Mouse (Mus musculus) liver, embryonic 13.5 days (tissue): ENCODE measurements around the gene Olfr730. TPM values are rescaled to one million over a fixed set of nuclear protein-coding genes. Genes with fewer than 3 reads are reported as not detected.

Source experiments
- ATAC-seq: fragments of 200-750 bp; cut with Nextera tagmentation; 2 replicates; pipeline ENCODE4 v1.8.0; 2017; ENCODE audit warnings: low read depth, mild to moderate bottlenecking, moderate number of reproducible peaks, moderate library complexity
- DNase-seq: peaks from one replicate; pipeline ENCODE4 v3.0.0; 2022
- H3K27ac ChIP-seq: fragments of 300-500 bp; sonication (generic); 2 replicates; pipeline ENCODE4 v1.5.1; 2015; ENCODE audit warnings: moderate library complexity, mild to moderate bottlenecking, inconsistent platforms
- H3K27me3 ChIP-seq: fragments of 300-500 bp; sonication (generic); 2 replicates; pipeline ENCODE4 v1.6.1; 2015; ENCODE audit warnings: mild to moderate bottlenecking, inconsistent platforms
- H3K36me3 ChIP-seq: fragments of 300-500 bp; sonication (generic); 2 replicates; pipeline ENCODE4 v1.6.1; 2015; ENCODE audit warnings: mild to moderate bottlenecking, inconsistent platforms
- H3K4me1 ChIP-seq: fragments of 300-500 bp; sonication (generic); replicated peaks from 2 replicates; pipeline ENCODE4 v1.6.1; 2015; ENCODE audit warnings: inconsistent platforms
- H3K4me2 ChIP-seq: fragments of 300-500 bp; sonication (generic); 2 replicates; pipeline ENCODE4 v1.6.1; 2015; ENCODE audit warnings: inconsistent platforms, mild to moderate bottlenecking, moderate library complexity
- H3K4me3 ChIP-seq: fragments of 300-500 bp; sonication (generic); replicated peaks from 2 replicates; pipeline ENCODE4 v1.5.1; 2015; ENCODE audit warnings: mild to moderate bottlenecking, inconsistent platforms
- H3K9ac ChIP-seq: fragments of 300-500 bp; sonication (generic); 2 replicates; pipeline ENCODE4 v1.6.1; 2015; ENCODE audit warnings: mild to moderate bottlenecking, inconsistent platforms
- H3K9me3 ChIP-seq: fragments of 300-500 bp; sonication (generic); replicated peaks from 2 replicates; pipeline ENCODE4 v1.6.1; 2016; ENCODE audit warnings: inconsistent platforms
- WGBS: fragments of 180-500 bp; shearing (Covaris S2); methylation state at CpG from one replicate; pipeline ENCODE4 v1.1.7; 2015; ENCODE audit not compliant: insufficient replicate concordance; 5-methylcytosine and 5-hydroxymethylcytosine counted together
- polyA plus RNA-seq: library from polyadenylated mRNA; unstranded; fragments of >200 nt; fragmentation: Nextera tagmentation; extraction: Ambion mirVana; gene quantifications from 2 replicates; pipeline ENCODE4 v1.2.1, GENCODE M21; 2015

Olfr730 gene
- polyA plus RNA-seq: not detected in 2 replicates

DNA sequence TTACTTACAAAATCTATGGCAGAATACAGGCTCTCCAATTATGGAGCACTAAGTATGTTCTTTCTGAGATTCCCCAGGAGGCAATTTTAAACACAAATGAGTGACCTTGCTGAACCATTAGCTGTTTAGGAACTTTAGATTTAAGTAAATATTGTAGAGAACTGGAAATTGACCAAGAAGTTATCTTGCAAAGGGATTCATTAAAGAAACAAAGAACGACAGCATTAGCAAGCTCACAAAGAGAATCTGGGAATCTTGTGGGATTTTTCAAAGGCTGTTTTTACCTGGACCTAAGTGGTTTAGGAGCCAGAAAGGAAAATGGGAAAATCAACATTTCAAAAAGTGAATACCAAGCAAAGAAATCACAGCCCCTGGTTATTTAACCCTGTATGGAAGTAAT lies at the start of gene Olfr730:
Olfr730 (minus strand) TSS at position 101 of the 400 bp plus-strand sequence.
- Histone ChIP-seq H3K4me1 (no peaks in the 10 kb centered on the region), H3K9me3 (no peaks in the 10 kb centered on the region), H3K27me3 (no peaks in the 10 kb centered on the region), H3K27ac (no peak within 1 kb of the TSS), H3K4me3 (no peak within 1 kb of the TSS), H3K36me3 (no peaks in the 10 kb centered on the region), H3K4me2 (no peak within 1 kb of the TSS), H3K9ac (no peak within 1 kb of the TSS)
- no peak for ATAC-seq
- no peak for DNase-seq
- WGBS: 35% methylated on average over 1 of the region's 1 CpGs

DNA sequence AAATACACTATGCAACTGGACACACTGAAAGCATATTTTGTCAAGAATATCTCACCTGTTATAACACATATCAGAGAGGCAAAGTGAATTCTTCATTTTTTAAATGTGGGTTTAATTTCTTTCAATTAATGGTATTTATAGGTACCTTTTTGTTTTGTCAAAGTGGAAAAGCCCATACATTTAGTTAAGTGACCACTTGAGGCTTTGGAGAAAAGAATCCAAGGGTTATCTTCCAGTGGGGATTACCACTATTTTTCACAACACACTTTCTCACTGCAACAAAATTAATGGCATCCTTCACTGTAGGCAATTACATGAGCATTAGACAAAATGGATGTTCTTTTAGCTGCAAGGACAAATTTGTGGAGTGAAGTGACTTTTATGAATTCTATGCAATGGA lies 35.2 kb downstream of the Olfr730 start, which contains the start of gene Olfr729:
Olfr729 (minus strand) TSS at position 101 of the 400 bp plus-strand sequence.
- H3K4me1 ChIP-seq: no peaks in the 10 kb centered on the region
- no peaks in the 10 kb centered on the region for H3K36me3 ChIP-seq
- DNase-seq (no peak), ATAC-seq (no peak)
- H3K9me3 ChIP-seq: 0 out of 2 replicates have a peak, but pooled peaks cover 3% of the 10 kb centered on the region
- H3K27me3 ChIP-seq: no peaks in the 10 kb centered on the region
- no peak within 1 kb of the TSS for H3K4me2 ChIP-seq
- H3K27ac ChIP-seq: no peak within 1 kb of the TSS
- no peak within 1 kb of the TSS for H3K9ac ChIP-seq
- no peak within 1 kb of the TSS for H3K4me3 ChIP-seq

DNA sequence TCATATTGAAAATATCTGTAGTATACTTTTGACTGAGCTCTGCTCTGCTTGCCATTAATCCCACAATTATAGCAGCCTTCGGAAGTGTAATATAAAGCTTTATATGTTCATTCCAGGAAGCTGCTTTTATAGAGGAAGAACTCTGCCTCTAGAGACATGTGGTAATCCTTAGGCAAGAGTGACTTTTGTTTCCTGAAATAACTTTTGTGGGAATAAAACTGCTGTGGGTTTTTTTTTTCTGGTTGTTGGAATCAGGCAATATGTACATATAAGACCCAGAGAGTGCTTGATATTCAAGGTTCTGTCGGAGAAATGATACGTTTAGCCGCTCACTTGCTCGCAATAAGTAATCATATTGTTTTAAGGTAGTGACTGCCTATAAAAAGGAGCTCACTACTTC lies 45.4 kb downstream of the Olfr730 start, which contains the start of gene Olfr728:
Olfr728 (minus strand) TSS at position 101 of the 400 bp plus-strand sequence.
- Histone ChIP-seq H3K36me3 (no peaks in the 10 kb centered on the region), H3K27ac (no peak within 1 kb of the TSS), H3K4me2 (no peak within 1 kb of the TSS), H3K9me3 (no peaks in the 10 kb centered on the region), H3K4me3 (no peak within 1 kb of the TSS), H3K27me3 (no peaks in the 10 kb centered on the region), H3K9ac (no peak within 1 kb of the TSS), H3K4me1 (no peaks in the 10 kb centered on the region)
- no peak for ATAC-seq
- 72% methylated on average over 5 of the region's 5 CpGs for WGBS
- DNase-seq: no peak

Other genes starting within 250 kb of the Olfr730 start
- gene Olfr724, start 224.9 kb downstream of the Olfr730 start, polyA plus RNA-seq: not detected in 2 replicates
- not detected in 2 replicates for gene Olfr725, start 147.8 kb downstream of the Olfr730 start, polyA plus RNA-seq
- not detected in 2 replicates for gene Olfr726, start 97.2 kb downstream of the Olfr730 start, polyA plus RNA-seq
- not detected in 2 replicates for gene Olfr727, start 65.0 kb downstream of the Olfr730 start, polyA plus RNA-seq
- gene Olfr728, start 45.5 kb downstream of the Olfr730 start, polyA plus RNA-seq: not detected in 2 replicates
- gene Olfr729, start 35.3 kb downstream of the Olfr730 start, polyA plus RNA-seq: not detected in 2 replicates
- not detected in 2 replicates for gene Olfr731, start 53.7 kb upstream of the Olfr730 start, polyA plus RNA-seq
- not detected in 2 replicates for gene Olfr732, start 96.0 kb upstream of the Olfr730 start, polyA plus RNA-seq
- not detected in 2 replicates for gene Olfr733, start 113.3 kb upstream of the Olfr730 start, polyA plus RNA-seq
- not detected in 2 replicates for gene Olfr734, start 138.6 kb upstream of the Olfr730 start, polyA plus RNA-seq
- gene Olfr735, start 160.7 kb upstream of the Olfr730 start, polyA plus RNA-seq: not detected in 2 replicates
- not detected in 2 replicates for gene Tlr11, start 169.7 kb upstream of the Olfr730 start, polyA plus RNA-seq
- gene Olfr736, start 193.0 kb upstream of the Olfr730 start, polyA plus RNA-seq: not detected in 2 replicates
- gene Olfr738, start 219.4 kb upstream of the Olfr730 start, polyA plus RNA-seq: not detected in 2 replicates
- not detected in 2 replicates for gene Olfr739, start 230.4 kb upstream of the Olfr730 start, polyA plus RNA-seq